Mouse (Mus musculus) liver, embryonic 14.5 days (tissue): ENCODE results near the gene Cfap70. TPM values are rescaled to one million over a fixed set of nuclear protein-coding genes. Genes with fewer than 3 reads are reported as not detected.

Source experiments
- ATAC-seq: fragments of 200-750 bp; cut with Nextera tagmentation; 2 replicates; pipeline ENCODE4 v1.8.0; 2017; ENCODE audit warnings: moderate number of reproducible peaks, mild to moderate bottlenecking, moderate library complexity; ENCODE audit not compliant: insufficient read depth
- DNase-seq, 3 experiments: peaks; one replicate each; pipeline ENCODE4 v3.0.0-alpha.2; 2012 to 2013; ENCODE audit warnings: low read depth in 3 of 3, low spot score in 3 of 3
- H3K27ac ChIP-seq: fragments of 300-500 bp; sonication (generic); 2 replicates; pipeline ENCODE4 v1.5.1; 2014; ENCODE audit warnings: moderate library complexity, mild to moderate bottlenecking, control low read depth, inconsistent platforms
- H3K27me3 ChIP-seq: fragments of 300-500 bp; sonication (generic); 2 replicates; pipeline ENCODE4 v1.6.1; 2014; ENCODE audit warnings: mild to moderate bottlenecking, low read length, moderate library complexity; ENCODE audit not compliant: control insufficient read depth, insufficient read depth
- H3K36me3 ChIP-seq: fragments of 300-500 bp; sonication (generic); replicated peaks from 2 replicates; pipeline ENCODE4 v1.6.1; 2014; ENCODE audit warnings: low read depth; ENCODE audit not compliant: control insufficient read depth, insufficient read depth
- H3K4me1 ChIP-seq, 2 experiments: fragments of 200-500 bp in 1 of 2; fragments of 300-500 bp in 1 of 2; sonication (generic) in 1 of 2; replicated peaks; 2 replicates each; pipeline ENCODE4 v1.6.1; 2012 to 2014; ENCODE audit warnings: antibody characterized with exemption in 1 of 2, inconsistent platforms in 1 of 2, low read length in 1 of 2; ENCODE audit not compliant: control insufficient read depth in 2 of 2, insufficient read depth in 2 of 2
- H3K4me2 ChIP-seq: fragments of 300-500 bp; sonication (generic); 2 replicates; pipeline ENCODE4 v1.6.1; 2014; ENCODE audit warnings: low read depth, mild to moderate bottlenecking, control low read depth, moderate library complexity
- H3K4me3 ChIP-seq, 2 experiments: fragments of 200-500 bp in 1 of 2; fragments of 300-500 bp in 1 of 2; sonication (generic) in 1 of 2; 2 replicates each; pipeline ENCODE4 v1.5.1; 2012 to 2014; ENCODE audit warnings: low read depth in 2 of 2, low read length in 2 of 2, mild to moderate bottlenecking in 2 of 2, control low read depth in 1 of 2, inconsistent platforms in 1 of 2, moderate library complexity in 1 of 2; ENCODE audit not compliant: insufficient read depth in 1 of 2
- H3K9ac ChIP-seq: fragments of 300-500 bp; sonication (generic); replicated peaks from 2 replicates; pipeline ENCODE4 v1.6.1; 2014; ENCODE audit warnings: mild to moderate bottlenecking, control low read depth, moderate library complexity
- H3K9me3 ChIP-seq: fragments of 300-500 bp; sonication (generic); 2 replicates; pipeline ENCODE4 v1.6.1; 2016; ENCODE audit warnings: low read length, mixed read lengths; ENCODE audit not compliant: control insufficient read depth
- CTCF ChIP-seq: IDR thresholded peaks from 2 replicates; pipeline ENCODE4 v1.5.1; 2016; ENCODE audit warnings: antibody characterized with exemption, low read depth, control low read depth
- EP300 ChIP-seq: IDR thresholded peaks from 2 replicates; pipeline ENCODE4 v1.6.1; 2016; ENCODE audit warnings: antibody characterized with exemption, low read depth
- WGBS: fragments of 180-500 bp; shearing (Covaris S2); extraction: QIAGEN DNeasy Blood & Tissue Kit; methylation state at CpG from one replicate; pipeline ENCODE4 v1.1.7; 2014; ENCODE audit not compliant: insufficient replicate concordance; 5-methylcytosine and 5-hydroxymethylcytosine counted together
- polyA plus RNA-seq, 2 experiments: library from polyadenylated mRNA; depleted of rRNA in 1 of 2; stranded (reverse) in 1 of 2; unstranded in 1 of 2; fragments of >200 nt; fragmentation: Nextera tagmentation in 1 of 2; extraction: Ambion mirVana in 1 of 2; gene quantifications; 2 replicates each; pipeline versions ENCODE4 v1.2.1 to v1.2.3; 2012 to 2014

Gene Cfap70
- 0.01 and 0.03 TPM in 2 replicates for polyA plus RNA-seq (2012; rRNA removed)
- polyA plus RNA-seq (2014; fragmentation: Nextera tagmentation; extraction: Ambion mirVana), result 0.08 and 0.28 TPM in 2 replicates

GRCm38 (mm10) chr14:20451765-20452331, at the start of gene Cfap70:
Gene Cfap70, minus strand, starts transcription at chr14:20452226.
- WGBS, result 2% methylated on average over 15 of the region's 15 CpGs
- H3K27ac ChIP-seq, result no peak within 1 kb of the TSS
- DNase-seq (peak; percentile 69 to 73 (median 72)), ATAC-seq (peak; percentile 78)
- H3K9me3 ChIP-seq, result no peaks in the 10 kb centered on the region
- H3K27me3 ChIP-seq, result no peaks in the 10 kb centered on the region
- no peak for TF ChIP-seq EP300
- no peak for TF ChIP-seq CTCF
- peak within 1 kb of the TSS; percentile 82 for H3K4me2 ChIP-seq
- H3K4me3 ChIP-seq, result peak within 1 kb of the TSS; percentile 53 to 66
- peaks cover 14% of the 10 kb centered on the region for H3K36me3 ChIP-seq
- H3K9ac ChIP-seq, result peak within 1 kb of the TSS; percentile 47
- H3K4me1 ChIP-seq, result peaks cover 2 to 8% of the 10 kb centered on the region in 2 experiments; a peak in 3 of 4 replicates

GRCm38 (mm10) chr14:20499982-20500381, 48.0 kb upstream of the Cfap70 start:
- DNase-seq (no peak), ATAC-seq (no peak)
- H3K27ac ChIP-seq, result no peak overlapping the region
- no peaks in the 10 kb centered on the region for H3K4me1 ChIP-seq
- peaks cover 11% of the 10 kb centered on the region for H3K36me3 ChIP-seq
- WGBS, result 76% methylated on average over 3 of the region's 3 CpGs
- H3K9ac ChIP-seq, result no peak overlapping the region
- no peak overlapping the region for H3K4me2 ChIP-seq
- no peaks in the 10 kb centered on the region for H3K27me3 ChIP-seq
- H3K9me3 ChIP-seq, result no peaks in the 10 kb centered on the region
- no peak overlapping the region for H3K4me3 ChIP-seq
- TF ChIP-seq CTCF, result no peak
- TF ChIP-seq EP300, result no peak

- Histone ChIP-seq H3K27me3 (no peaks in the 10 kb centered on the region), H3K4me1 (no peaks in the 10 kb centered on the region), H3K9me3 (no peaks in the 10 kb centered on the region), H3K27ac (no peak within 1 kb of the TSS), H3K4me2 (no peak within 1 kb of the TSS), H3K36me3 (peaks cover 14% of the 10 kb centered on the region), H3K9ac (no peak within 1 kb of the TSS), H3K4me3 (no peak within 1 kb of the TSS)
- DNase-seq (no peak), ATAC-seq (no peak)
- 76% methylated on average over 2 of the region's 2 CpGs for WGBS
- TF ChIP-seq EP300 (no peak), CTCF (no peak)
Observed at GRCm38 (mm10) chr14:20496603-20497002, 44.6 kb upstream of the Cfap70 start, which contains the start of gene Mss51. Gene Mss51, minus strand, starts transcription at chr14:20496901.

- Histone ChIP-seq H3K27me3 (no peaks in the 10 kb centered on the region), H3K4me2 (no peak overlapping the region), H3K9me3 (no peaks in the 10 kb centered on the region), H3K27ac (no peak overlapping the region), H3K36me3 (peaks cover 3% of the 10 kb centered on the region), H3K4me1 (peaks cover 6 to 7% of the 10 kb centered on the region in 2 experiments), H3K4me3 (no peak overlapping the region), H3K9ac (no peak overlapping the region)
- TF ChIP-seq EP300 (no peak), CTCF (no peak)
- no peak for DNase-seq
- no peak for ATAC-seq
- WGBS, result 86% methylated on average over 5 of the region's 5 CpGs
Observed at GRCm38 (mm10) chr14:20486031-20486430, 34.0 kb upstream of the Cfap70 start.

GRCm38 (mm10) chr14:20482051-20482751, 30.2 kb upstream of the Cfap70 start:
- Histone ChIP-seq H3K9me3 (no peaks in the 10 kb centered on the region), H3K4me2 (no peak overlapping the region), H3K27ac (no peak overlapping the region), H3K4me1 (peaks cover 20 to 22% of the 10 kb centered on the region in 2 experiments), H3K4me3 (no peak overlapping the region), H3K36me3 (peaks cover 3% of the 10 kb centered on the region), H3K27me3 (no peaks in the 10 kb centered on the region), H3K9ac (no peak overlapping the region)
- no peak for DNase-seq
- 68% methylated on average over 7 of the region's 7 CpGs for WGBS
- no peak for TF ChIP-seq CTCF
- no peak for TF ChIP-seq EP300
- ATAC-seq, result no peak
